Mouse (Mus musculus) hindbrain, embryonic 11.5 days (tissue): ENCODE results near the gene Isx. TPM values are rescaled to one million over a fixed set of nuclear protein-coding genes. Genes with fewer than 3 reads are reported as not detected.

Experiments
- ATAC-seq: fragments of 200-750 bp; cut with Nextera tagmentation; 2 replicates; pipeline ENCODE4 v1.8.0; 2017; ENCODE audit warnings: mild to moderate bottlenecking, moderate TSS enrichment, moderate library complexity; ENCODE audit not compliant: low FRiP score
- DNase-seq: peaks from one replicate; pipeline ENCODE4 v3.0.0-alpha.2; 2015; ENCODE audit warnings: low spot score
- H3K27ac ChIP-seq: fragments of 300-500 bp; sonication (generic); 2 replicates; pipeline ENCODE4 v1.5.1; 2014; ENCODE audit warnings: mild to moderate bottlenecking, low read depth, low read length
- H3K27me3 ChIP-seq: fragments of 300-500 bp; sonication (generic); 2 replicates; pipeline ENCODE4 v1.6.1; 2014; ENCODE audit warnings: mild to moderate bottlenecking, low read length, moderate library complexity, mixed read lengths; ENCODE audit not compliant: control insufficient read depth, insufficient read depth
- H3K36me3 ChIP-seq: fragments of 300-500 bp; sonication (generic); 2 replicates; pipeline ENCODE4 v1.6.1; 2014; ENCODE audit warnings: mild to moderate bottlenecking, low read length, moderate library complexity, mixed read lengths; ENCODE audit not compliant: control insufficient read depth, insufficient read depth
- H3K4me1 ChIP-seq: fragments of 300-500 bp; sonication (generic); replicated peaks from 2 replicates; pipeline ENCODE4 v1.6.1; 2014; ENCODE audit warnings: low read length, mixed read lengths; ENCODE audit not compliant: control insufficient read depth, insufficient read depth
- H3K4me2 ChIP-seq: fragments of 300-500 bp; sonication (generic); replicated peaks from 2 replicates; pipeline ENCODE4 v1.6.1; 2014; ENCODE audit warnings: mild to moderate bottlenecking, low read depth, low read length
- H3K4me3 ChIP-seq: fragments of 300-500 bp; sonication (generic); 2 replicates; pipeline ENCODE4 v1.5.1; 2014; ENCODE audit warnings: low read depth, low read length
- H3K9ac ChIP-seq: fragments of 300-500 bp; sonication (generic); 2 replicates; pipeline ENCODE4 v1.6.1; 2014; ENCODE audit warnings: low read depth, low read length
- H3K9me3 ChIP-seq: fragments of 300-500 bp; sonication (generic); 2 replicates; pipeline ENCODE4 v1.6.1; 2016; ENCODE audit warnings: low read length; ENCODE audit not compliant: control insufficient read depth
- WGBS: fragments of 180-500 bp; shearing (Covaris S2); extraction: QIAGEN DNeasy Blood & Tissue Kit; methylation state at CpG from one replicate; pipeline ENCODE4 v1.1.7; 2014; 5-methylcytosine and 5-hydroxymethylcytosine counted together
- polyA plus RNA-seq: library from polyadenylated mRNA; unstranded; fragments of >200 nt; fragmentation: Nextera tagmentation; extraction: Ambion mirVana; gene quantifications from 2 replicates; pipeline ENCODE4 v1.2.1, GENCODE M21; 2014

Isx gene
- polyA plus RNA-seq: not detected in 2 replicates

DNA sequence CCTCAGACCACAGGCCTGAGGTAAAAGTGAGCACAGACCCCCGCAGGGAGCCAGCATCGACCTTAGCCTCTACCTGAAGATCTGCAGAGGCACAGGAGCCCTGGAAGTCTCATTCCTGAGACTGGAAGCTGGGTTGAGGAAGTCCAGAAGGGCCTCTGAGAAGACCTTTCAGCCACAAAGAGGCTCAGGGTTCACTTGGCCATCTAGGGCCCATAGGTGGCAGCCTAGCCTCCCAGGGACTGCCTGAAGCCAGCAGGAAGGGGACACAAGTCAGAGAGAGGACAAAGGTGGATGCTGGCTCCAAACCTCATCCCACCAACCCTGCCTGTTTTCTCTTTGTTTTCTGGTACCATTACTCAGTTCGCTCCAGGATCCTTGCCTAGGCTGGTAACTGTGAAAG, at the start of gene Isx:
Isx (plus strand) TSS at position 234 of the 400 bp plus-strand sequence.
- 82% methylated on average over 3 of the region's 3 CpGs for WGBS
- H3K27me3 ChIP-seq: no peaks in the 10 kb centered on the region
- no peaks in the 10 kb centered on the region for H3K4me1 ChIP-seq
- DNase-seq: no peak
- no peaks in the 10 kb centered on the region for H3K9me3 ChIP-seq
- H3K4me2 ChIP-seq: no peak within 1 kb of the TSS
- H3K4me3 ChIP-seq: no peak within 1 kb of the TSS
- H3K36me3 ChIP-seq: no peaks in the 10 kb centered on the region
- no peak within 1 kb of the TSS for H3K9ac ChIP-seq
- no peak within 1 kb of the TSS for H3K27ac ChIP-seq
- no peak for ATAC-seq

DNA sequence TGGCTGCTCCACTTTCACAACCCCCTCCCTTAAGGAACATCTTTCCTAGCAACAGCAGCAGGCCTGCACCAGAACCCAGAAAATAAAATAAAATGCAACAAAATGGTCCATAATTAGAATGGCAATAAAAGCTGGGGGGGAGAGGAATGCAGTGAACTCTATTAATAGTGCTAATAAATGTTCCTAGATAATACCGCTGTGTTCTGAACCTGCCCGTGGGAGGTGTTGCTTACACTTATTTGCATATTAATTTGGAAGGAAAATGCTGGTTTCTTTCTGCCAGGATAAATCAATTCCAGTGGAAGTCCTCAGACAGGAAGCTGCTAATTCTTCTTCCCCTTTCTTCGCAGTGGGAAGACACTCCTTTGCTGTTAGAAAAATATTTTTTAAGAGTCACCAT, 45.3 kb upstream of the Isx start:
- Histone ChIP-seq H3K27ac (no peak overlapping the region), H3K27me3 (no peaks in the 10 kb centered on the region), H3K4me2 (no peak overlapping the region), H3K36me3 (no peaks in the 10 kb centered on the region), H3K9ac (no peak overlapping the region), H3K9me3 (no peaks in the 10 kb centered on the region), H3K4me1 (no peaks in the 10 kb centered on the region), H3K4me3 (no peak overlapping the region)
- DNase-seq (no peak), ATAC-seq (no peak)
- 90% methylated on average over 3 of the region's 3 CpGs for WGBS

DNA sequence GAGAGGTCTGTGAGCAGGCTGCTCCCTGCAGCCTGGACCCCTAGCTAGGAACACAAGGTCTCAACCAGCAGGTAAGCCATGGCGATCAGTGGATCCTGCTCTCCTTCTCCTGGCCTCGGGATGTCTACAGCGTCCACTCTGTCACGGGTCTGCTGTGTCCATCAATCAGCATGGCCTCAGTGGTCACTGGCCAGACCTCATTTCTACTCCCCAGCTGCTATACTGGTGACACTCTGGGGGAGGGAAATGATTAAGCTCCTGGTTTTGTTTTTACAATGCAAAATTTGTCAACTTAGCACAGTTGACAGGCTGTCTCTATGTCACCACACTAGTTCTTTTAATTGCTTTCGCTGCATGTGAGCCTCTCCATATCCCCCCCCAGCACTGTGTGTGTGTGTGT, 41.7 kb upstream of the Isx start:
- no peaks in the 10 kb centered on the region for H3K27me3 ChIP-seq

DNA sequence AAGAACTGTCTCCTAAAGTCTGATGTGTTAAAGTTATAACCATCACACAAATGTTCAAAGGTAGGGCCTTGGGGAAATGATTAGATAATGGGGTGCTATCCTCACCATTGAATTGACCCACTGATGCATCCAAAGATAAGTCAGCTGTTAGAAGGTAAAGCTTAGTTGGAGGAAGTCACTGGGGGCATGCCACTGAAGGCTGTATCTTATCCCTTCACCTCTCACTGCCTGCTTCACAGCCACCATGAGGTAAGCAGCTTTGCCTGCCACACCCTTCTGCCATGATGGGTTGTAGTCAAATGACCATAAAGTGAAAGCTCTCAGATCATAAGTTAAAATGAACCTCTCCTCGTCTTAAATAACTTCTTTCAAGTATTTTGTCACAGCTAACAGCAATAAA, 38.7 kb upstream of the Isx start:
- no peaks in the 10 kb centered on the region for H3K9me3 ChIP-seq

More for the DNA sequence above, 41.7 kb upstream of the Isx start:
- WGBS: 63% methylated on average over 5 of the region's 5 CpGs
- Histone ChIP-seq H3K4me3 (no peak overlapping the region), H3K27ac (no peak overlapping the region), H3K9ac (no peak overlapping the region), H3K4me1 (no peaks in the 10 kb centered on the region), H3K4me2 (no peak overlapping the region), H3K36me3 (no peaks in the 10 kb centered on the region), H3K9me3 (no peaks in the 10 kb centered on the region)
- ATAC-seq: peak; percentile 26; the same call in 1 of the 2 replicates
- DNase-seq: no peak

DNA sequence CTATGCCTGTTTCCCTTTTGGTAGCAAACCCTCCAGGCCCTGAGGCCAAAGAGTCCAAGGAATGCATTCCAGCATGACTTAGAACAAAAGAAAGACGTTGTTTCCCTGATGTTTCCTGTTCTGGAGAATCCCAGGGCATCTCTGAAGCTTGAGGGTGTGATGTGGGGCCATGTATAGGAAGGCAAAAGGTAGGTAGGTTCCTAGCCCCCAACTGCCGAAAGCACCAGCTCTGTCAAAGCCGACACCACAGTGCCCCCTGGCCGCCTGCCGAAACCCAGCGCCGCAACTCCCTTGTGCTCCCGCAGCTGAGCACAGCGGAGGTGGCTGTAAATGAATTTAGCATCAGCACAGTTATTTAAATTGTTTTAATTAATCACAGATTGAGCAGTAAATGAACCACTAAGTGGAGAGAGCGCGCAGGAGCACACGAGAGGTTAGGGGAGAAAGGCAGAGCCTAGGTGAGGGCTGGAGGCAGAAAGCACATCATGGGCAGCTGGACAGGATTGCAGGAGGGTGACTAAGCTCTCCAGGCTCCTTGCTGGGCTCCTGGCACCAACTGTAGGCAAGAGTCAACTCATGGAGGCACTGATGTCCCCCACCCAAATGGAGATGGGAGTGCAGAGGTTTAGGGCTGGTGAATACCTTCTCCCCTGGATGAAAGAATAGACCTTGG, 25.5 kb upstream of the Isx start:
- Histone ChIP-seq H3K27ac (no peak overlapping the region), H3K9me3 (no peaks in the 10 kb centered on the region), H3K27me3 (no peaks in the 10 kb centered on the region), H3K36me3 (no peaks in the 10 kb centered on the region), H3K4me1 (no peaks in the 10 kb centered on the region), H3K4me3 (no peak overlapping the region), H3K9ac (no peak overlapping the region), H3K4me2 (no peak overlapping the region)
- ATAC-seq (peak; percentile 45), DNase-seq (peak; percentile 36)
- WGBS: 22% methylated on average over 12 of the region's 12 CpGs

More for the DNA sequence above, 38.7 kb upstream of the Isx start:
- Histone ChIP-seq H3K27ac (no peak overlapping the region), H3K9ac (no peak overlapping the region), H3K27me3 (no peaks in the 10 kb centered on the region), H3K4me2 (no peak overlapping the region), H3K4me1 (no peaks in the 10 kb centered on the region), H3K36me3 (no peaks in the 10 kb centered on the region), H3K4me3 (no peak overlapping the region)
- DNase-seq: no peak
- no peak for ATAC-seq
- 66% methylated on average over 1 of the region's 1 CpGs for WGBS

DNA sequence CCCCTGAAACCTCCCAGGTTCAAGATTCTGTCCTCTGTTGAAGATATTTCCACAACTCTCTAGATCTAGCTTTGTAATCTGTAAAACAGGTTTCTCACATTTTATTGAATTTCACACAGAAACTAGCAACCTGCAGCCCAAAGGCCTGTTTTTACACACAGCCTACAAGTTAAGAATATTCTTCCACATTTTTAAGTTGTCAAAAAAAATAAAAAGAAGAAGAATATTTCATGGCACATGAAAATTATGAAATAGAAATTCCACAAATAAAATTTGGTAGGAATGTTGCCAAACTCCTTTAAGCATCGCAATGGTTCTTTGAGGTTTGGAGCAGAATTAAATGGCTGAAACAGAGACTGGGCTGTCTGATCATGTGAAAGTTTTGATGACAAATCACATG, 24.3 kb upstream of the Isx start:
- no peak overlapping the region for H3K4me3 ChIP-seq
- WGBS: 94% methylated on average over 1 of the region's 1 CpGs
- H3K27ac ChIP-seq: no peak overlapping the region
- H3K4me1 ChIP-seq: no peaks in the 10 kb centered on the region
- H3K27me3 ChIP-seq: no peaks in the 10 kb centered on the region
- H3K9ac ChIP-seq: no peak overlapping the region
- DNase-seq (no peak), ATAC-seq (no peak)
- no peak overlapping the region for H3K4me2 ChIP-seq
- H3K9me3 ChIP-seq: no peaks in the 10 kb centered on the region
- H3K36me3 ChIP-seq: no peaks in the 10 kb centered on the region

DNA sequence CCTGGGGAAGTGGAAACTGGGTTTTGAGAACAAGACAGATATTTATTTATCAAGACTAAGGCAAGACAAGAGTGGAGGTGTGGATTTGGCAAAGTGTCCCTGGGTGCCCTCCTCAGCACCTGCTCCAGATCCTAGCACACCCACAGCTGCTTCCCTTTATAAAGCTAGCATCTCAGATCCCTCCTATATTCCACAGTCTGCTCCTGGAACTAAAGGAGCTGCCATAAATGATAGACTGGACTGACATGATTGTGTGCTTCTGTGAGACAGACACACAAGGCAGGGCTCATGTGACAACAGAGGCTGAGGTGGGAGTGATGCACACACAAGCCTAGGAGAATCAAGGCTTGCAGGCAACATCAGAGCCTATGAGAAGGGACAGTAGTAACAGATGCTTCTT, 22.0 kb upstream of the Isx start:
- H3K36me3 ChIP-seq: no peaks in the 10 kb centered on the region
- DNase-seq: no peak
- H3K4me3 ChIP-seq: no peak overlapping the region
- no peaks in the 10 kb centered on the region for H3K9me3 ChIP-seq
- no peaks in the 10 kb centered on the region for H3K4me1 ChIP-seq
- no peaks in the 10 kb centered on the region for H3K27me3 ChIP-seq
- H3K27ac ChIP-seq: no peak overlapping the region
- no peak overlapping the region for H3K9ac ChIP-seq
- ATAC-seq: no peak
- H3K4me2 ChIP-seq: no peak overlapping the region

DNA sequence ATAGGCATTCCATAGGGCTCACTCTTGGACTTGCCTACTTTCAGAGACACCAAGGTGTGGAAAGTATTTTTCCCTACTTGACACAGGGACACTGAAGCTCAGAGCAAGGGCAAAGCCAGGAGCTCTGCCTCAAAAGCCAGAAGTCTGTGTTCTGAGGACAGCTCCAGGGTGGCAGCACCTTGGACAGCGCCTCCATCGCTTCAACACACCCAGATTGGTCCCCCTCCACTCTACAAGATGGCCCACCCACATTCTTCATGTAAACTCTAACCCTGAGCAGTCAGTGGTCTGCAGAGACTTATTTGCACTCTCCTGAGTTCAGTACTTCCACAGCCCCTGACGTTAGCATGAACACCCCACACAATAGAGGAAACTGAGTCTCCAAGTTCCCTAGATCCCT, 21.1 kb upstream of the Isx start:
- Histone ChIP-seq H3K27me3 (no peaks in the 10 kb centered on the region), H3K9me3 (no peaks in the 10 kb centered on the region), H3K4me2 (no peak overlapping the region), H3K36me3 (no peaks in the 10 kb centered on the region), H3K4me3 (no peak overlapping the region), H3K4me1 (no peaks in the 10 kb centered on the region), H3K9ac (no peak overlapping the region), H3K27ac (no peak overlapping the region)
- DNase-seq (peak; percentile 58), ATAC-seq (no peak)
- 28% methylated on average over 3 of the region's 3 CpGs for WGBS

DNA sequence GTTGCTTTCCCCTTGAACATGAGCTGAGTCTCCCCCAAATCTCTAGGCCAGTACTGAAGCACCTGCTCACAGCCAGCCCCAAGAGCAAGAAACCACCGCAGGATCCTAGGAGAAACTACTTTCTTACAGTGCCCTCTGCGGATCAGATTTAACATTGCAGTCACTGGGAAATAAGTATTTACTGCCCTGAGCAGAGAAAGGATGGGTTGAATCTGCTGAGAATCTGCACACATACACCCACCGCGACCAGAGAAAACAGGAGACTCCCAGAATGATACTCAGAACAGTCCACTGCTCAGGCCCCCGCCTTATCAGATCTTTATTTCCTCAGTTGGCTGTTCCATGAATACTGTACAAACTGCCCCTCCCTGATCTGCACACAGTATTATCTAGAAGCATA, 19.5 kb upstream of the Isx start:
- H3K4me2 ChIP-seq: no peak overlapping the region
- H3K4me3 ChIP-seq: no peak overlapping the region
- ATAC-seq (peak; percentile 62), DNase-seq (peak; percentile 54)
- no peaks in the 10 kb centered on the region for H3K4me1 ChIP-seq
- no peaks in the 10 kb centered on the region for H3K9me3 ChIP-seq
- H3K27me3 ChIP-seq: no peaks in the 10 kb centered on the region
- no peaks in the 10 kb centered on the region for H3K36me3 ChIP-seq
- no peak overlapping the region for H3K9ac ChIP-seq
- WGBS: 26% methylated on average over 5 of the region's 5 CpGs
- H3K27ac ChIP-seq: no peak overlapping the region
